Mouse (Mus musculus) E14TG2a.4 (cell line): Measurements from ENCODE around the gene Dll1.
A peak's percentile ranks its signal among the peaks of the same experiment; 100 is the strongest.

ENCODE experiments used
- H3K27me3 ChIP-seq: 2 replicates; pipeline ENCODE4 v1.6.1; 2014; ENCODE audit warnings: low read length, control low read depth; ENCODE audit not compliant: insufficient read depth
- H3K36me3 ChIP-seq: 2 replicates; pipeline ENCODE4 v1.6.1; 2014; ENCODE audit warnings: low read length, control low read depth; ENCODE audit not compliant: insufficient read depth
- H3K4me1 ChIP-seq: replicated peaks from 2 replicates; pipeline ENCODE4 v1.6.1; 2014; ENCODE audit warnings: low read depth, low read length, control low read depth
- H3K4me3 ChIP-seq: replicated peaks from 2 replicates; pipeline ENCODE4 v1.5.1; 2014; ENCODE audit warnings: mild to moderate bottlenecking, low read length
- H3K9me3 ChIP-seq: 2 replicates; pipeline ENCODE4 v1.6.1; 2014; ENCODE audit warnings: low read length, control low read depth
- CTCF ChIP-seq: conservative IDR thresholded peaks from 2 replicates; pipeline ENCODE4 v1.5.1; 2014; ENCODE audit warnings: low read length
- NANOG ChIP-seq: IDR thresholded peaks from 2 replicates; pipeline ENCODE4 v1.6.1; 2014; ENCODE audit warnings: borderline replicate concordance, low read length, mixed read lengths
- POU5F1 ChIP-seq: IDR thresholded peaks from 2 replicates; pipeline ENCODE4 v1.6.1; 2014; ENCODE audit warnings: low read length, borderline replicate concordance

Gene Dll1

GRCm38 (mm10) chr17:15374321-15375141 lies 2.1 kb downstream of the Dll1 start:
- H3K9me3 ChIP-seq = no peaks in the 10 kb centered on the region
- H3K4me1 ChIP-seq = peaks cover 75% of the 10 kb centered on the region
- no peak for TF ChIP-seq POU5F1
- no peak for TF ChIP-seq CTCF
- no peak for TF ChIP-seq NANOG
- H3K27me3 ChIP-seq = peaks cover 92% of the 10 kb centered on the region
- H3K4me3 ChIP-seq = peak overlapping the region; percentile 85
- peaks cover 31% of the 10 kb centered on the region for H3K36me3 ChIP-seq

GRCm38 (mm10) chr17:15372931-15373652 lies 3.6 kb downstream of the Dll1 start:
- Histone ChIP-seq H3K36me3 (peaks cover 45% of the 10 kb centered on the region), H3K4me1 (peaks cover 72% of the 10 kb centered on the region), H3K9me3 (no peaks in the 10 kb centered on the region), H3K27me3 (peaks cover 82% of the 10 kb centered on the region), H3K4me3 (0 out of 2 replicates have a peak overlapping the region, but pooled peaks have one; percentile 3)
- TF ChIP-seq POU5F1 (no peak), CTCF (no peak), NANOG (no peak)

DNA sequence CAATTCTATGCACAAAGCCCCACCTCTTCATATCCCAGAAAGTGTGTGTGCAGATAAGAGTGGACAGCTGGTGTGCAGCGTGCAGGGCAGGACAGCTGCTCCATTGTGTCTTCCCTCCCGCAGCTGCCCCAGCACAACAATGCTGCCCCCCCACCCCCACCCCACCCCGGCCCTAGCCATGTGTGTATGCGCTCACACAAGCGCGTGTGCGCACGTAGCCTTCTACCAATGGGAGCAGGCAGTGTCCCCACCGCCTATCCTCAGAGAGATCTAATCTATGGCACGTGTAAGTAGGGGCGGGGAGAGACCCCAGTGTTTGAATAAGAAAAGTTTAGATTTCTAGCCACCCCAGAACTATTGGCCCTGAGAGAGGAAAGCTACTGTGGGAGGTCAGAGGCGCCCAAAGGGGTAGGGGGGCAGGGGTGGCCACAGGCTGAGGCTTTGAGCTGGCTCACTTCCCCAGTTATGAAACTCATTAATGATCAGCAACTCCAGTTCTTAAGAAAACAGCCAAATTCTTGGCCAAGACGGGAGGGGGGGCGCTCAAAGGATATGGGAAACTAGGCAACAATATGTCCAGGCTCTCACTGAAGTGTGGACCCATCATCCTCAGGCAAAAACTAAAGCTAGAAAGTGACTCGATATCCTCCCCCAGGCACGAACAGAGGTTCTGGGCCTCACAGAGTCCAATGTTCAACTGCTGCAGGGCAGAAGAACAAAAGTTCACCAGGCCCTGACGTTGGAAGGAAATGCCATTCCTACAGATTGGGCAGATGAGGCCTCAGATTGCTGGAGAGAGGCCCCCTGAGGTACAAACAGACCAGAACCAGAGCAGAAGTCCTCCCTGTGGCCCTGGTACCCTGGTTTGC lies 4.5 kb downstream of the Dll1 start:
- Histone ChIP-seq H3K9me3 (no peaks in the 10 kb centered on the region), H3K4me3 (peak overlapping the region; percentile 3; the same call in 1 of the 2 replicates), H3K27me3 (peaks cover 73% of the 10 kb centered on the region), H3K4me1 (peaks cover 63% of the 10 kb centered on the region), H3K36me3 (peaks cover 51% of the 10 kb centered on the region)
- no peak for TF ChIP-seq POU5F1
- no peak for TF ChIP-seq CTCF
- no peak for TF ChIP-seq NANOG

- Histone ChIP-seq H3K4me1 (peaks cover 53% of the 10 kb centered on the region), H3K4me3 (no peak overlapping the region), H3K36me3 (peaks cover 53% of the 10 kb centered on the region), H3K9me3 (no peaks in the 10 kb centered on the region), H3K27me3 (peaks cover 58% of the 10 kb centered on the region)
- TF ChIP-seq POU5F1 (no peak), NANOG (no peak), CTCF (no peak)
Observed at GRCm38 (mm10) chr17:15370401-15370800, 6.3 kb downstream of the Dll1 start.

DNA sequence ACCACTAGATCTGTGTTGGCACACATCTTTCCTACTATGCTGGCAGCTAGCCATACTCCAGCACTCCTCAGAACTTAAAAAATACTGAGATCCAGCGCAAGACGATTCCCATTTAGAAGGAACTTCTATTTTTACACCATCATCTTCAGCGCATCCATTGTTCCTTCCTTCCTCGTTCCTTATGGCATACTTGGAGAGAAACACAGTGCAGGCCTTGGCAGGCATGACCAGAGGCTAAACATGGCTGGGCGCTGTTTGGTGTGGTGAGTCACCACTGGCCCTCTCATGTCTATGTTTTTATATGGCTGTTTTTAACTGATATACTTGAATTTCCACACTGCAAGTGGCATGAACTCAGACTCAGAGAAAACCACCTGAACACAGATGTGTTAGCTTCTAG lies 11.0 kb downstream of the Dll1 start:
- Histone ChIP-seq H3K36me3 (peaks cover 34% of the 10 kb centered on the region), H3K9me3 (peaks cover 6% of the 10 kb centered on the region; the same call in 1 of the 2 replicates), H3K27me3 (peaks cover 20% of the 10 kb centered on the region), H3K4me1 (peaks cover 14% of the 10 kb centered on the region), H3K4me3 (no peak overlapping the region)
- TF ChIP-seq POU5F1 (no peak), CTCF (no peak), NANOG (no peak)

GRCm38 (mm10) chr17:15363656-15364055 lies 13.0 kb downstream of the Dll1 start:
- TF ChIP-seq POU5F1 (no peak), NANOG (no peak), CTCF (no peak)
- Histone ChIP-seq H3K36me3 (peaks cover 14% of the 10 kb centered on the region), H3K27me3 (peaks cover 5% of the 10 kb centered on the region; the same call in 1 of the 2 replicates), H3K4me3 (no peak overlapping the region), H3K4me1 (peaks cover 6% of the 10 kb centered on the region), H3K9me3 (peaks cover 6% of the 10 kb centered on the region; the same call in 1 of the 2 replicates)

DNA sequence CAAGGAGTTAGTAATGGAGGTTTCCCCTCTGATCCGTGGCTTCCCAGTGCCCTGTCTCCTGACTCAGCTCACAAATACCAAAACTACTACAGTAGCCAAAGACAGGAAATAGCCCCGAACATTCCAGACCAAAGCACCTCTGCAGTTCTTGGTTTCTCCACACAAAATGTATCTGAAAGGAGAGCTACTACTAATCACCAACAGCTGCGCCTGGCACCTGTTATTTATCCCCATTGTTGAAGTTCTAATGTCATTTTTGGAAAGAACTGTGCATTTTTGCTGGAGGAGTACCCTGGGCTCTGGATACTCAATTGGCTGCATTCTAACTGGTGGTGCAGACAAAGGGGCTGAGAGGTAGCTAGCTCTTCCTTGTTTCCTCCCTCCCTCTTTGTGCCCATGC lies 19.6 kb downstream of the Dll1 start:
- Histone ChIP-seq H3K27me3 (peaks cover 12% of the 10 kb centered on the region), H3K4me3 (no peak overlapping the region), H3K4me1 (no peaks in the 10 kb centered on the region), H3K36me3 (no peaks in the 10 kb centered on the region), H3K9me3 (peaks cover 10% of the 10 kb centered on the region; the same call in 1 of the 2 replicates)
- TF ChIP-seq CTCF (no peak), POU5F1 (no peak), NANOG (no peak)

DNA sequence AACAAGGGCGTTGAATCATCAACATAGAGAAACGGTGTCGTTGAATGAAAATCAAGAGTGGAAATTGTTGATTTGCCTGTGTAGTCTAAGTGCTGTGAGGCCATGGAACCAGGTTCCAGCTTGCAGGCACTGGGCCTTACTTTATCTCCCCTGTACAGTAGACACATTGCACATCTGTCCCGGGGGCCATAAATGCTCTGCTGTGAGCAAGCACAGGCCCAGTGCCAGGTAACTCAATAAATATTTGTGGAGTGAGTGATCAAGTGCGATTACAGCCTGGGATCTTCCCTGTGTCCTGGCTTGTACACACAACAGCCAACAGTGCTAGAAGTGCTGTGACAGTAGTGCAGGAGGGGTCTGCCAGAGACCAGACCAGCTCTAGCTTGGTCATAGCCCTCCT lies 20.1 kb downstream of the Dll1 start:
- Histone ChIP-seq H3K27me3 (peaks cover 14% of the 10 kb centered on the region), H3K9me3 (peaks cover 10% of the 10 kb centered on the region; the same call in 1 of the 2 replicates), H3K4me3 (no peak overlapping the region), H3K36me3 (no peaks in the 10 kb centered on the region), H3K4me1 (no peaks in the 10 kb centered on the region)
- TF ChIP-seq POU5F1 (no peak), CTCF (no peak), NANOG (no peak)
